Mouse (Mus musculus) C2C12 (cell line): ENCODE measurements around the gene Auts2.

Source experiments
- CTCF ChIP-seq: IDR thresholded peaks from one replicate; pipeline ENCODE4 v1.5.1; 2011; ENCODE audit not compliant: control insufficient read depth, insufficient read depth, insufficient read length
- MYOD1 ChIP-seq: IDR thresholded peaks from one replicate; pipeline ENCODE4 v1.6.1; 2011; ENCODE audit warnings: low read depth; ENCODE audit not compliant: control insufficient read depth, insufficient read length

DNA sequence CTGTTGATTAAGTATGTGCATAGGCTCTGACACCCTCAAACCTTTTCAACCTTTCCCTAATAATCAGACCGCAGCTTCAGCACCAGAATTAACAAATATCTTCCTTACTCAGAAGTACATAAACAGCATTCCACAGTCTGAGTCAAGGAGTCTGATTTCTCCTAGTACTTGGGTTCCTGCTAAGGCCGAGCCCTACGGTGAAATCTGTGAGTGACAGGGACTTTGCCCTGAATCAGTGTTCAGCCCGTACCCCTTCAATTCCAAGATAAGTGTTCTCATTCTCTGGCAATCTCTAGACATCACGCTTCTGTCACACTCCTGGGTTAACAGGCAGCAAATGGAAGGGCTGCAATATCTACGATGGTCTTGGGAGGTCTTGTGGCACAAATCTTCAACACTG, 226.2 kb downstream of the Auts2 start:
- no peak for TF ChIP-seq CTCF
- TF ChIP-seq MYOD1 = no peak
